Mouse (Mus musculus): Measurements from ENCODE around the gene Mpnd. TPM values are rescaled to one million over a fixed set of nuclear protein-coding genes. Genes with fewer than 3 reads are reported as not detected.

Gene Mpnd
- polyA plus RNA-seq, 1 experiment from 2014 or later: 174 TPM

DNA sequence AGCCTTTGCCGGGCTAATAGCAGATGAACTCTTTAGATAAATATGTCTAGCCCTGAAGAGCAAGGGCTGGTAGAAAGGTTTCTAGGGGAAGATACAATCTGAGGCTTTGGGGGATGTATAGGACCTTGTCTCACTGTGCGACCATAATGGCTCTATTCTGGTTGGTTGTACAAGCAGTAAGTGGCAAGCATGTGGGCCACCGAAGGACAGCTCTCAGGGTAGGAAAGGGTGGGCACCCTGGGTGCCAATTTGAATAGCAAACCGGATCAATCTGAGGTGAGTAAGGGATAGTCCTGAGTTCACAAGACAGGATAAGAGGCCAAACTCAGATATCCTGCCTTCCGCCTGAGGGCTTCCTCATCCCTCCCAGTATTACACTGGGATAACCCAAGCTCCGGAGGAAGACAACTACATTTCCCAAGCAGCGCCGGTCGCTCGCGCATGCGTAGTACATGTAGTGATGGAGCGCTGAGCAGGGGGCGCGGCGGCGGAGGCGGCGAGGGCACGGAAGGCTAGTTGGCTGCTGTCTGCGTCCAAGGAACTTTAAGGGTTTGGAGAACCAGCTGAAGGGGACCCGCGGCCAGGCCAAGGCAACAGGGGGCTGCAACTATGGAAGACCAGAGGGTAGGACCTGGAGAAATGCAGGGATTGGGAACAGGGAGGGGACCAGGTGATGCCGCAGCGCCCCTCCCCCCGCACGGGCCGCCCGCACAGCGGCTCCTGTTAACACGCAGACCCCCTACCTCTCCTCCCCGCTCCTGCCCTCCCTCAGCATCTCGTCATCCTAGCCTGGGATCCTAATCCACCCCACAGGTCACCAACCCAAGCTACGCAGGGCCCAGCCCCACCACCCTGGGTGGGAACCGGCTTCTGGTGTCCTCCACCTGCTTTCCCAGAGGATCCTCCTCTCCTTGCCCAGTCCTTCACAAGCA, 19.2 kb upstream of the Mpnd start, which contains the start of gene Fsd1:
Gene Fsd1 (plus strand): TSS at position 480 of the 932 bp plus-strand sequence.
- 8% methylated on average over 33 of the region's 35 CpGs for WGBS
- Histone ChIP-seq H3K4me2 (replicated peaks) (peak within 1 kb of the TSS; percentile 90), H3K4me3 (peak within 1 kb of the TSS; percentile 63), H3K27ac (no peak within 1 kb of the TSS), H3K9me3 (no peaks in the 10 kb centered on the region), H3K4me1 (peaks cover 6% of the 10 kb centered on the region), H3K9ac (peak within 1 kb of the TSS; percentile 63), H3K27me3 (no peaks in the 10 kb centered on the region), H3K36me3 (peaks cover 13% of the 10 kb centered on the region; the same call in 1 of the 2 replicates)
- peak; percentile 65 for ATAC-seq (ENCODE audit: insufficient number of reproducible peaks, insufficient read depth, low FRiP score, low TSS enrichment)

DNA sequence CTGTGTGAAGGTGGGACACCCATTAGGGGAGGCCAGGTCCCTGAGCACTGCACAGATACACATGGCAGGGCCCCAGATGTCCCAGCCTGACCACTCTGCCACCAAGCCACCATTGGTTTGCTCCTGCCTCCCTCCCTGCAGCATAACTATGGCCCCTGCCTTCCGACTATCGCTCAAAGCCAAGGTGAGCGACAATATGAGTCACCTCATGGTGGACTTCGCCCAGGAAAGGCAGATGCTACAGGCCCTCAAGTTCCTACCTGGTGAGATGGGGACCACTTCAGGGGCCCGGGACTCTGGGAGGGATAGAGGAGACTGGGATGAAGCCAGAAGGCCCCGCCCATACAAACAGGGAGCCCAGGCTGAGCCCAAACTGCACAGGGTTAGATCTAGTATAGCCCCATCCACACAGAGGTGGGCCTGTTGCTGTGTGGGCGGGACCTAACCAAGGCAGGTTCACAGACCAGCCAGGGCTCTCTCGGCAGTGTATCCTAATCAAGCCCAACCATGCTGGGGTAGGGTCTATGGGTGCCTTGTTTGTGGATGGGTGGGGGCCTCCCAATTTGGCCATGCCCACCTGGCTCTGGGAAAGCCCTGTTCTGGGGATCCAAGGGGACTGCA, 15.1 kb upstream of the Mpnd start:
- Histone ChIP-seq H3K4me1 (peaks cover 6% of the 10 kb centered on the region), H3K27me3 (no peaks in the 10 kb centered on the region), H3K9me3 (no peaks in the 10 kb centered on the region), H3K27ac (no peak overlapping the region), H3K4me2 (replicated peaks) (no peak overlapping the region), H3K4me3 (no peak overlapping the region), H3K9ac (no peak overlapping the region), H3K36me3 (peaks cover 35% of the 10 kb centered on the region; the same call in 1 of the 2 replicates)
- WGBS: 83% methylated on average over 8 of the region's 8 CpGs
- peak; percentile 73; the same call in 1 of the 2 replicates for ATAC-seq (ENCODE audit: insufficient number of reproducible peaks, insufficient read depth, low FRiP score, low TSS enrichment)

DNA sequence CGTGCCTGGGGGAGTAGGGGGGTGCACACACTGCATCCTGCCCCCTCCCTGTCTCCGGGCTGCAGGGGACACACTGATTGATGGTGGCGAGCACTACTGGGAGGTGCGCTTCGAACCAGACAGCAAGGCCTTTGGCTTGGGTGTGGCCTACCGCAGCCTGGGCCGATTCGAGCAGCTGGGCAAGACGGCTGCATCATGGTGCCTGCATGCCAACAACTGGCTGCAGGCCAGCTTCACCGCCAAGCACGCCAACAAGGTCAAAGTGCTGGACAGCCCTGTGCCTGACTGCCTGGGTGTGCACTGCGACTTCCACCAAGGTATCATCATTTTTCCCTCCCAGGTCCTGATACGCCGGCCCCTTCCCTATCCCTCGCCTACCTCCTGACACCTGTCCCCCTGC, 9.5 kb upstream of the Mpnd start:
- WGBS: 90% methylated on average over 15 of the region's 15 CpGs
- peaks cover 5% of the 10 kb centered on the region; the same call in 1 of the 2 replicates for H3K4me1 ChIP-seq
- H3K27me3 ChIP-seq: peaks cover 21% of the 10 kb centered on the region
- H3K27ac ChIP-seq: no peak overlapping the region
- no peaks in the 10 kb centered on the region for H3K9me3 ChIP-seq
- no peak for ATAC-seq (ENCODE audit: insufficient number of reproducible peaks, insufficient read depth, low FRiP score, low TSS enrichment)
- H3K4me3 ChIP-seq: no peak overlapping the region
- no peak overlapping the region for H3K4me2 ChIP-seq (replicated peaks)
- no peak overlapping the region for H3K9ac ChIP-seq
- H3K36me3 ChIP-seq: peaks cover 38% of the 10 kb centered on the region

DNA sequence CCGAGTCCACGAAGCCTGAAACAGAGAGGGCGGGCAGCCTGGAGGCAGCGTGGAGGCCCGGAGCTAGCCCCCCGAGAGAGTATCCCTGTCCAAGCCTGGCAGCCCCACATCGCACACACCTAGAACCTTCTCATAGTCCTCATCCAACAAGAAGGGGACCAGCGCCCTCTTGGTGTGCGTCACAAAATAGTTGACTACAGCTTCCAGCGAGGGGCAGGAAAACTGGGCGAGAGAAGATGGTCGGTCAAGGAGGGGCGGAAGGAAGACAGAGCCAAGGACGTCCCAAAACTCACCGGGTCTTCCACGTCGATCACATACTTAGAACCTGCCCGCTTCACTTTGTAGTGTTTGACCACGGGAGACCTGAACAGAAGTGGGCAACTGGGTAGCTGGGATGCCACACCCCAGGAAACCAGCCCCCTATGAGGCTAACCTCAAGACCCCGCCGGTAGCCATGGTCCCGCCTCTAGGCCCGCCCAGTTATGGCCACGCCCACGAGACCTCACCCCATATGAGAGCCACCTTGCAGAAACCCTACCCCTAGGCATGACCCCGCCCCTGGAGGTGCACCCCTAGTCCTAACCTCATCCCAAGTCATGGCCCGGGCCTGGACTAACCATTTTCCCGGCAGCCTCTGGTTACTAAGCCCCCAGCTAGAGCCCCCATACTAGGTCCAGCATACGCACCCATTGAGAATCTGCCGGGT, 5.6 kb upstream of the Mpnd start:
- WGBS: 7% methylated on average over 30 of the region's 30 CpGs
- Histone ChIP-seq H3K9ac (no peak overlapping the region), H3K4me2 (replicated peaks) (peak overlapping the region; percentile 31)

DNA sequence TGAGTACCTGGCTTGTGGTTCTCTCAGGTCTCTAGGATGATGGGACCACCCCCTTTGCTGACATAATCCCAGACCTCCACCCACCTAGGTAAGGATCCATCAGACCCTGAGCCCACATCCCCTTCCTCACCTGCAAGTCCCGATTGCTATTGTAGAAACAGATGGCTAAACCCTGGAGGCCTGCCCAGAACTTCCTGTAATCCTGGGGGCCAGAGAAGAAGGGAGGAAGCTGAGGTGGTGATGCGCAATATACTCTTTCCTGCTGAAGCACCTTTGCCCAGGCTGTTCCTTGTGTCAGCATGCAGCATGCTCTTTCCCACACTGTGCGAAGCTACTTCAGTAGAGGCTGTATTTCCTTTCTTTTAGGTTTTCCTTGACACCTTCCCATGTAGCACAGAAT, 2.5 kb upstream of the Mpnd start:
- H3K27ac ChIP-seq: no peak overlapping the region
- 0 out of 2 replicates have a peak, but pooled peaks cover 2% of the 10 kb centered on the region for H3K9me3 ChIP-seq
- H3K4me2 ChIP-seq (replicated peaks): no peak overlapping the region
- WGBS: 76% methylated on average over 3 of the region's 3 CpGs
- H3K4me3 ChIP-seq: no peak overlapping the region
- no peak overlapping the region for H3K9ac ChIP-seq
- ATAC-seq (ENCODE audit: insufficient number of reproducible peaks, insufficient read depth, low FRiP score, low TSS enrichment): no peak
- peaks cover 14% of the 10 kb centered on the region for H3K4me1 ChIP-seq
- peaks cover 21% of the 10 kb centered on the region for H3K27me3 ChIP-seq
- no peaks in the 10 kb centered on the region for H3K36me3 ChIP-seq

More for the DNA sequence above, 5.6 kb upstream of the Mpnd start:
- Histone ChIP-seq H3K27ac (no peak overlapping the region), H3K4me1 (peaks cover 5% of the 10 kb centered on the region; the same call in 1 of the 2 replicates), H3K9me3 (0 out of 2 replicates have a peak, but pooled peaks cover 2% of the 10 kb centered on the region), H3K27me3 (peaks cover 21% of the 10 kb centered on the region), H3K4me3 (peak overlapping the region; percentile 21), H3K36me3 (peaks cover 15% of the 10 kb centered on the region; the same call in 1 of the 2 replicates)
- peak; percentile 28; the same call in 1 of the 2 replicates for ATAC-seq (ENCODE audit: insufficient number of reproducible peaks, insufficient read depth, low FRiP score, low TSS enrichment)

DNA sequence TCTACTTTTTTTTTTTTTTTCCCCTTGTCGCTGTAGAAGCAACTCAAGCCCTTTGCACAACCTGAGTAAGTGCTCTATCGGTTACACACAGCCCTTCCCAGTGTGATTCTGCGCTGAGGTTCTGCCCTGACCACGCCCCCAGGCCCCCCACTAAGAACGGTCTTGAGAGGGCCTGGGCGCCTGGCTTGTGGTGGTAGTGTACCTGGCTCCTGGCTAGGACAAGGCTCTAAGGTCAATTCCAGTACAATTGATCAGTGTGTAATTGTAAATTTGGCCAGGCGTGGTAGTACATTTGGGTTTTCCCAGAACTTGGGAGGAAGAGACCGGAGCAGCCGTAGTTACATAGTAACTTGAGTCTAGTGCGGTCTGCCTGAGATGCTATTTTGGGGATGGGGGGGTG, 1.4 kb downstream of the Mpnd start:
- peaks cover 13% of the 10 kb centered on the region for H3K36me3 ChIP-seq
- H3K4me3 ChIP-seq: no peak overlapping the region
- H3K9me3 ChIP-seq: no peaks in the 10 kb centered on the region
- H3K27ac ChIP-seq: peak overlapping the region; percentile 96; the same call in 1 of the 2 replicates
- 0 out of 2 replicates have a peak overlapping the region, but pooled peaks have one; percentile 19 for H3K9ac ChIP-seq
- peaks cover 27% of the 10 kb centered on the region for H3K4me1 ChIP-seq
- no peak for ATAC-seq (ENCODE audit: insufficient number of reproducible peaks, insufficient read depth, low FRiP score, low TSS enrichment)
- no peaks in the 10 kb centered on the region for H3K27me3 ChIP-seq
- peak overlapping the region; percentile 93; the same call in 1 of the 2 replicates for H3K4me2 ChIP-seq (replicated peaks)
- 42% methylated on average over 10 of the region's 10 CpGs for WGBS

DNA sequence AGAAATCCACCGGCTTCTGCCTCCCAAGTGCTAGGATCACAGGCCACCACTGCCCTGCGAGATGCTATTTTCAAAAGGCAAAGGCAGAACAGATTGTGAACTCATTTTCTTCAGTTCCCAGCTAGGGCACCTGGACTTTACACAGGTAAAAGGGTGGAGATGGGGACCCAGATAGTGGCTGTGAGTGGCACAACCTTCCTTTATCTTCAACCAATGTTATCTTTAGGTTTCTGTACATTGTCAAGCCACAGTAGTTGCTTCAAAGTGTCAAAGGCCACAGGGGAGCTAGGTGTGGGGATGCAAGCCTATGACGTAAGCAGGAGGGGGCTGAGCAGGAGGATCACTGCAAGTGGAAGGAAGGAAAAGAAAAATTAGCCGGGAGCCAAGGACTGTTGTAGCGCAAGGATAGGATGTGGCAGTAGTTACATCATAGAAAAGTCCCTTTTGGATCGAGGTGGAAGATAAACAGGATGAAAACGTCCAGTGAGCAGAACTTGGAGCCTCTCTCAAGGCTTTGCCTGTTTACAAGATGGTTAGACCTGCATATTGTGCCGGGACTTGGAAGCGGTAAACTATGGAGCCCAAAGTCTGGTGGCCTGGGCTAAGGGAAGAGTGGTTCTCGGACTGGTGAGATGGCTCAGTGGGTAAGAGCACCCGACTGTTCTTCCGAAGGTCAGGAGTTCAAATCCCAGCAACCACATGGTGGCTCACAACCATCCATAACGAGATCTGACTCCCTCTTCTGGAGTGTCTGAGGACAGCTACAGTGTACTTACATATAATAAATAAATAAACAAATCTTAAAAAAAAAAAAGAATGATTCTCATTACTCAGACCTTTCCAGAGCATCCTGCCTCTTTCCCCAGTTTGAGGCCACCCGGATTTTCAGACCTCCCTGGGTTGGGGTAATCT, 2.2 kb downstream of the Mpnd start:
- peak overlapping the region; percentile 96 for H3K27ac ChIP-seq
- peaks cover 19% of the 10 kb centered on the region for H3K36me3 ChIP-seq
- H3K9me3 ChIP-seq: no peaks in the 10 kb centered on the region
- H3K4me1 ChIP-seq: peaks cover 27% of the 10 kb centered on the region
- peak overlapping the region; percentile 93 for H3K4me2 ChIP-seq (replicated peaks)
- ATAC-seq (ENCODE audit: insufficient number of reproducible peaks, insufficient read depth, low FRiP score, low TSS enrichment): no peak
- no peaks in the 10 kb centered on the region for H3K27me3 ChIP-seq
- WGBS: 30% methylated on average over 14 of the region's 14 CpGs
- H3K4me3 ChIP-seq: peak overlapping the region; percentile 82
- peak overlapping the region; percentile 19; the same call in 1 of the 2 replicates for H3K9ac ChIP-seq

DNA sequence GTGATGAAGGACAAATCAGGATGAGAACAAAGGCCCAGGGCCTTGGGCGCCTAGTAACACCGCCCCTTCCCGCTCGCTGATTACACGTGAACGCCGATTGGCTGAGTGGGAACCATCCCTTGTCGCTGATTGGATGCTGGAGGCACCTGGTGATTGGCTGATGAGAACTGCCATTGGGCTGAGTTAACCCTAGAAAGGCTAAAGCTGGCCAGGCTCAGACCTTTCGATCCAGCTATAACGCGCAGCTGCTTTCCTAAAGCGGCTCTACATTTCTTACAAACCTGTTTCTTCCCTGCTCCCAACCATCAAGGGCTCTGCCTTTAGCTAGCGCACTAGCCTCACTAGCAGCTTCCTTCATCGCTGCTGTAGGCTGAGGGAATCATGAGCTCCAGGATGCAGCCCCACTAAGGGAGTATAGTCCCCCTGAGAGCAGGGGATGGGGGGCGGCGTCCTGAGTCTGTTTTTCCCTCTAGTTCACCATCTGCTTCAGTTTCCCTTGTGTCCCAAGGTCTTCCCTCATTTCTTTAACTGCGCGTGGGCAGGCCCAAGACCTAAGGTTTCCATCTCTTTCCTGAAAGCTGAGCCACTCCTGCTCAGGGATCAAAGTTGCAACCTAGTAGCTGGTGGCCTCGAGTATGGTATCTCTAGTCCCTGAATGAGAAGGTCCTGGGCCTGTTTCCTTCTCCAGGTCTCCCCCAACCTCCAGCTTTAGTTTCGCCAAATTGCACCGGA, 3.0 kb downstream of the Mpnd start:
- H3K36me3 ChIP-seq: peaks cover 25% of the 10 kb centered on the region
- H3K4me1 ChIP-seq: peaks cover 27% of the 10 kb centered on the region
- peak overlapping the region; percentile 96 for H3K27ac ChIP-seq
- peak overlapping the region; percentile 85 for H3K9ac ChIP-seq
- peak; percentile 87 for ATAC-seq (ENCODE audit: insufficient number of reproducible peaks, insufficient read depth, low FRiP score, low TSS enrichment)
- no peaks in the 10 kb centered on the region for H3K27me3 ChIP-seq
- under 1% methylated on average over 21 of the region's 21 CpGs for WGBS
- peak overlapping the region; percentile 93 for H3K4me2 ChIP-seq (replicated peaks)
- H3K9me3 ChIP-seq: no peaks in the 10 kb centered on the region
- H3K4me3 ChIP-seq: peak overlapping the region; percentile 82

DNA sequence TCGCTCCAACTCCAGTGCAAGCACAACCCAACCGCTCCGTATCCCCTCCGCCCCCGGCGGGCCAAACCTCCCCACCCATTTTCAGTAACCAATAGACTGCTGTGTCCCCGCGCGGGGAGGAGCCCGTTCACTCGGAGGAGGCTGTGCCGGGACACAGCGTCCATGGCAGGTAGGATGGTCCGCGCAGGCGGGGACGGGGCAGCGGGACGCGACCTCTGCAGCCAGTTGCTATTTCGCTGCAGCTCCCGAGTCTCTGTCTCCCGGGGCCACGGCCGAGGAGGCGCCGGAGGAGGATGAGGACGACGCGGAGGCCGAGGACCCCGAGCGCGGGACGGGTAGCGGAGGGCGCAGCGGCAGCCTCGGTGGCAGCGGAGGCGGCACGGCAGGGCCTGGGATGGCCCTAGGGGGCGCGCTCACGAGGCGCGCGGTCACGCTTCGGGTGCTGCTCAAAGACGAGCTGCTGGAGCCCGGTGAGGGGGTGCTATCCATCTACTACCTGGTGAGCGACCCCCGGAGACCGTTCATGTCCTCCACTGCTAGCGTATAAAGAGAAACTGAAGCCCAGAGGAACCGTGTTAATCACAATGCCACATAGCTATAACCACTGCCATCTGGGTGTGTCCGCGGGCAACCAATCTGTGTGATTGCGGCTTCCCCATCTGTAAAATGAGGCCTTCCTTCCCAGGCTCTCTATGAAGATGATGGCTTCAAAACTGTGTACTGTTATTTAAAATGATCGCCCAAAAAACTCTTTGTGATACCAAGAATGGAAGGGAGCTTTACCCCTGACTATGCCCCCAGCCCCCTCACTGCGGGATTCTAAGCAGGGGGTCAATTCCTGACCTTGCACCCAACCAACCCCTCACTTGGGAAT, 3.8 kb downstream of the Mpnd start:
- Histone ChIP-seq H3K27ac (peak overlapping the region; percentile 96), H3K36me3 (peaks cover 33% of the 10 kb centered on the region), H3K4me1 (peaks cover 27% of the 10 kb centered on the region), H3K4me3 (peak overlapping the region; percentile 82), H3K4me2 (replicated peaks) (peak overlapping the region; percentile 93), H3K9me3 (no peaks in the 10 kb centered on the region), H3K27me3 (no peaks in the 10 kb centered on the region), H3K9ac (peak overlapping the region; percentile 85)
- 1% methylated on average over 62 of the region's 62 CpGs for WGBS
- peak; percentile 90 for ATAC-seq (ENCODE audit: insufficient number of reproducible peaks, insufficient read depth, low FRiP score, low TSS enrichment)
